Mouse (Mus musculus) small intestine, adult 2 months (tissue): ENCODE results near the gene Ube2l3. TPM values are rescaled to one million over a fixed set of nuclear protein-coding genes. Genes with fewer than 3 reads are reported as not detected.

Experiments used
- H3K27ac ChIP-seq: fragments of 200-500 bp; 2 replicates; pipeline ENCODE4 v1.5.1; 2012; ENCODE audit warnings: low read depth, low read length, control low read depth, inconsistent platforms; ENCODE audit not compliant: insufficient read depth
- H3K27me3 ChIP-seq: fragments of 200-500 bp; 2 replicates; pipeline ENCODE4 v1.6.1; 2012; ENCODE audit warnings: mild to moderate bottlenecking, moderate library complexity, low read length, inconsistent platforms; ENCODE audit not compliant: control insufficient read depth, insufficient read depth
- H3K36me3 ChIP-seq: fragments of 200-500 bp; 2 replicates; pipeline ENCODE4 v1.6.1; 2012; ENCODE audit warnings: mild to moderate bottlenecking, low read length, control low read depth, inconsistent platforms; ENCODE audit not compliant: control insufficient read depth, insufficient read depth
- H3K4me1 ChIP-seq: fragments of 200-500 bp; 2 replicates; pipeline ENCODE4 v1.6.1; 2012; ENCODE audit warnings: low read length, inconsistent platforms, mixed read lengths; ENCODE audit not compliant: control insufficient read depth, insufficient read depth, insufficient read length
- H3K4me3 ChIP-seq: fragments of 200-500 bp; 2 replicates; pipeline ENCODE4 v1.5.1; 2012; ENCODE audit warnings: low read depth, mild to moderate bottlenecking, control low read depth, inconsistent platforms, low read length, moderate library complexity
- CTCF ChIP-seq: fragments of 200-500 bp; IDR thresholded peaks from 2 replicates; pipeline ENCODE4 v1.5.1; 2012; ENCODE audit warnings: low read depth, mild to moderate bottlenecking, control low read depth, inconsistent platforms, low read length, moderate library complexity, mixed read lengths; ENCODE audit not compliant: insufficient replicate concordance, insufficient read length; ENCODE audit errors: extremely low read depth
- POLR2A ChIP-seq: fragments of 200-500 bp; IDR thresholded peaks from 2 replicates; pipeline ENCODE4 v1.6.1; 2012; ENCODE audit warnings: low read depth, mild to moderate bottlenecking, control low read depth, inconsistent platforms, low read length, moderate library complexity
- WGBS: fragments of 180-500 bp; shearing (Covaris S2); methylation state at CpG from one replicate; pipeline ENCODE4 v1.1.7; 2018; 5-methylcytosine and 5-hydroxymethylcytosine counted together
- polyA plus RNA-seq: library from polyadenylated mRNA; depleted of rRNA; stranded (reverse); fragments of >200 nt; gene quantifications from 2 replicates; pipeline ENCODE4 v1.2.3, GENCODE M21; 2012

Gene Ube2l3
- polyA plus RNA-seq, 1 experiment = 62.7 TPM

GRCm38 (mm10) chr16:17185475-17185874 lies 17.0 kb downstream of the Ube2l3 start:
- TF ChIP-seq POLR2A = no peak
- no peak for TF ChIP-seq CTCF
- H3K4me1 ChIP-seq = peaks cover 7% of the 10 kb centered on the region; the same call in 1 of the 2 replicates

GRCm38 (mm10) chr16:17183003-17183402 lies 19.4 kb downstream of the Ube2l3 start:
- peaks cover 3% of the 10 kb centered on the region for H3K36me3 ChIP-seq
- H3K27ac ChIP-seq = no peak overlapping the region
- H3K4me1 ChIP-seq = peaks cover 7% of the 10 kb centered on the region; the same call in 1 of the 2 replicates
- TF ChIP-seq POLR2A (no peak), CTCF (no peak)
- WGBS = 69% methylated on average over 3 of the region's 3 CpGs
- H3K27me3 ChIP-seq = no peaks in the 10 kb centered on the region
- no peak overlapping the region for H3K4me3 ChIP-seq

More at GRCm38 (mm10) chr16:17185475-17185874, 17.0 kb downstream of the Ube2l3 start:
- Histone ChIP-seq H3K36me3 (peaks cover 3% of the 10 kb centered on the region), H3K27ac (no peak overlapping the region), H3K27me3 (no peaks in the 10 kb centered on the region), H3K4me3 (no peak overlapping the region)

GRCm38 (mm10) chr16:17182136-17182535 lies 20.3 kb downstream of the Ube2l3 start:
- no peaks in the 10 kb centered on the region for H3K27me3 ChIP-seq
- TF ChIP-seq CTCF = no peak
- no peak for TF ChIP-seq POLR2A
- no peak overlapping the region for H3K4me3 ChIP-seq
- 0 out of 2 replicates have a peak overlapping the region, but pooled peaks have one; percentile 11 for H3K27ac ChIP-seq
- H3K36me3 ChIP-seq = peaks cover 3% of the 10 kb centered on the region
- H3K4me1 ChIP-seq = peaks cover 9% of the 10 kb centered on the region; the same call in 1 of the 2 replicates
- WGBS = 74% methylated on average over 2 of the region's 2 CpGs

- WGBS = 59% methylated on average over 4 of the region's 4 CpGs
- peaks cover 14% of the 10 kb centered on the region; the same call in 1 of the 2 replicates for H3K4me1 ChIP-seq
- no peaks in the 10 kb centered on the region; the same call in 1 of the 2 replicates for H3K36me3 ChIP-seq
- H3K4me3 ChIP-seq = no peak overlapping the region
- no peak for TF ChIP-seq POLR2A
- TF ChIP-seq CTCF = no peak
- H3K27me3 ChIP-seq = no peaks in the 10 kb centered on the region
- H3K27ac ChIP-seq = 0 out of 2 replicates have a peak overlapping the region, but pooled peaks have one; percentile 11
These were observed 21.1 kb downstream of the Ube2l3 start for GRCm38 (mm10) chr16:17181382-17181781.

- H3K27me3 ChIP-seq = no peaks in the 10 kb centered on the region
- H3K27ac ChIP-seq = no peak overlapping the region
- WGBS = 88% methylated on average over 3 of the region's 3 CpGs
- H3K4me1 ChIP-seq = peaks cover 19% of the 10 kb centered on the region; the same call in 1 of the 2 replicates
- peaks cover 3% of the 10 kb centered on the region; the same call in 1 of the 2 replicates for H3K36me3 ChIP-seq
- no peak overlapping the region for H3K4me3 ChIP-seq
- TF ChIP-seq CTCF (no peak), POLR2A (no peak)
These were observed 22.7 kb downstream of the Ube2l3 start for GRCm38 (mm10) chr16:17179706-17180105.

- Histone ChIP-seq H3K4me3 (no peak overlapping the region), H3K27me3 (no peaks in the 10 kb centered on the region), H3K27ac (no peak overlapping the region), H3K36me3 (peaks cover 10% of the 10 kb centered on the region), H3K4me1 (peaks cover 19% of the 10 kb centered on the region; the same call in 1 of the 2 replicates)
- no peak for TF ChIP-seq POLR2A
- no peak for TF ChIP-seq CTCF
- 97% methylated on average over 1 of the region's 1 CpGs for WGBS
These were observed 24.8 kb downstream of the Ube2l3 start for GRCm38 (mm10) chr16:17177623-17178170.

- H3K36me3 ChIP-seq = peaks cover 18% of the 10 kb centered on the region
- no peaks in the 10 kb centered on the region for H3K27me3 ChIP-seq
- whole genome bisulfite sequencing = 32% methylated on average over 2 of the region's 2 CpGs
- TF ChIP-seq POLR2A (no peak), CTCF (no peak)
- no peak overlapping the region for H3K4me3 ChIP-seq
- peaks cover 13% of the 10 kb centered on the region; the same call in 1 of the 2 replicates for H3K4me1 ChIP-seq
- peak overlapping the region; percentile 69 for H3K27ac ChIP-seq
These were observed 26.7 kb downstream of the Ube2l3 start for GRCm38 (mm10) chr16:17175765-17176164.
